Mouse (Mus musculus) liver, adult 2 months (tissue): ENCODE results near the gene Gse1.

ENCODE experiments used
- CTCF ChIP-seq: fragments of 200-500 bp; IDR thresholded peaks from 2 replicates; pipeline ENCODE4 v1.5.1; 2011; ENCODE audit warnings: low read depth, low read length, control low read depth
- POLR2A ChIP-seq: fragments of 200-500 bp; IDR thresholded peaks from 2 replicates; pipeline ENCODE4 v1.6.1; 2011; ENCODE audit warnings: low read length, control low read depth; ENCODE audit not compliant: insufficient read depth; ENCODE audit errors: extremely low read depth

- TF ChIP-seq CTCF = no peak
- TF ChIP-seq POLR2A = no peak
Observed at GRCm38 (mm10) chr8:120310063-120310462, 81.8 kb downstream of the Gse1 start.
